Mouse (Mus musculus): ENCODE data around the gene Ciz1. TPM values are rescaled to one million over a fixed set of nuclear protein-coding genes. Genes with fewer than 3 reads are reported as not detected.

Ciz1 gene
- polyA plus RNA-seq, 1 experiment from 2014 or later = 50.7 TPM

- Histone ChIP-seq H3K9ac (ENCODE audit: low read length) (no peak overlapping the region), H3K27me3 (ENCODE audit: control insufficient read depth, insufficient read depth, low read depth, low read length) (no peaks in the 10 kb centered on the region), H3K27ac (ENCODE audit: low read length) (no peak overlapping the region), H3K4me2 (ENCODE audit: low read depth, low read length) (no peak overlapping the region), H3K4me1 (replicated peaks; ENCODE audit: control insufficient read depth, insufficient read depth, low read length) (peaks cover 9% of the 10 kb centered on the region), H3K36me3 (ENCODE audit: control insufficient read depth, insufficient read depth, low read length) (no peaks in the 10 kb centered on the region), H3K9me3 (ENCODE audit: control insufficient read depth, low read length) (no peaks in the 10 kb centered on the region), H3K4me3 (ENCODE audit: low read length) (no peak overlapping the region)
- WGBS = 28% methylated on average over 13 of the region's 13 CpGs
- ATAC-seq (ENCODE audit: low read depth) = no peak
These were observed 23.1 kb upstream of the Ciz1 start for GRCm38 (mm10) chr2:32328911-32329460.

DNA sequence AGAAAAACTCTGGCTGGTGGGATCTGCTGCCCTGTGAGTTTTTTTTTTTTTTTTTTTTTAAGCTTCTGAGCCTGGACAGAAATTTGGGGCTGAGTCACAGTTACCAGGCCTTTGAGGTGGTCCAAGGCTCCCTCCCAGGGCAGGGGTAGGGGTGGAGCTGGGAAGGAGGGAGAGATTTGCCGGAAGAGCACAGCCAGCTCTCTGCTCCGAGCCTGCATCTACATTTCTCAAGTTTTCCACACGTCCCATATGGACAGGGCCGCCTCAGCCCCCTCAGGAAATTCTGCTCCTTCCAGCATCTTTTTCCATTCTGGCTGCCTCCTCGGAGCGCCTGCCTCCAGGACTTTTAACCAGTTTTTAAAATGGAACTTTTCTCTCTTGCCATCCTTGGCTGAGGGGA lies 22.6 kb upstream of the Ciz1 start:
- Histone ChIP-seq H3K4me2 (ENCODE audit: low read depth, low read length) (no peak overlapping the region), H3K27ac (ENCODE audit: low read length) (no peak overlapping the region), H3K27me3 (ENCODE audit: control insufficient read depth, insufficient read depth, low read depth, low read length) (no peaks in the 10 kb centered on the region), H3K36me3 (ENCODE audit: control insufficient read depth, insufficient read depth, low read length) (no peaks in the 10 kb centered on the region), H3K4me3 (ENCODE audit: low read length) (no peak overlapping the region), H3K9me3 (ENCODE audit: control insufficient read depth, low read length) (no peaks in the 10 kb centered on the region), H3K4me1 (replicated peaks; ENCODE audit: control insufficient read depth, insufficient read depth, low read length) (peaks cover 9% of the 10 kb centered on the region), H3K9ac (ENCODE audit: low read length) (no peak overlapping the region)
- no peak for ATAC-seq (ENCODE audit: low read depth)
- 32% methylated on average over 6 of the region's 6 CpGs for WGBS

DNA sequence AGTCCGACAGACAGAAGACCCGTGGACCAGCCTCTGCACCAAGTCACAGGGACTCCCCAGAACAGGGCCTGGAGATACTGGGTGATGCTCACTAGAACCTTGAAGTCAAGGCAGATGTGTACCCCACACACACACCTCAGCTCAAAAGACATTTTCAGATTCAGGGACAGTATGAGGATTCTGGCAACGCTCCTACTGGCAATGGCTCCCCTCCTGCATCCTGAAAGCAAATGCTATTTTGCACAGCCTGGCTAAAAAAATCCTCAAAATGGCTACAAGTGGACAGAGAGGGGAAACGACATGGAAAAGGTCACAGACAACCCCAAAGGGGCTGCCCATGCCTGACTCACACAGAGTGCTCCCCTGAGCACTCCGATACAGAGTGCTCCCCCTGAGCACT lies 20.0 kb upstream of the Ciz1 start:
- H3K4me3 ChIP-seq (ENCODE audit: low read length) = no peak overlapping the region
- no peaks in the 10 kb centered on the region for H3K9me3 ChIP-seq (ENCODE audit: control insufficient read depth, low read length)
- no peak overlapping the region for H3K9ac ChIP-seq (ENCODE audit: low read length)
- H3K4me2 ChIP-seq (ENCODE audit: low read depth, low read length) = no peak overlapping the region
- 82% methylated on average over 5 of the region's 5 CpGs for WGBS
- no peaks in the 10 kb centered on the region for H3K36me3 ChIP-seq (ENCODE audit: control insufficient read depth, insufficient read depth, low read length)
- no peaks in the 10 kb centered on the region for H3K4me1 ChIP-seq (replicated peaks; ENCODE audit: control insufficient read depth, insufficient read depth, low read length)
- no peak for ATAC-seq (ENCODE audit: low read depth)
- no peaks in the 10 kb centered on the region for H3K27me3 ChIP-seq (ENCODE audit: control insufficient read depth, insufficient read depth, low read depth, low read length)
- no peak overlapping the region for H3K27ac ChIP-seq (ENCODE audit: low read length)

GRCm38 (mm10) chr2:32335888-32336287 lies 16.2 kb upstream of the Ciz1 start:
- Histone ChIP-seq H3K4me1 (replicated peaks; ENCODE audit: control insufficient read depth, insufficient read depth, low read length) (no peaks in the 10 kb centered on the region), H3K9me3 (ENCODE audit: control insufficient read depth, low read length) (no peaks in the 10 kb centered on the region), H3K27me3 (ENCODE audit: control insufficient read depth, insufficient read depth, low read depth, low read length) (no peaks in the 10 kb centered on the region), H3K27ac (ENCODE audit: low read length) (no peak overlapping the region), H3K4me2 (ENCODE audit: low read depth, low read length) (no peak overlapping the region), H3K4me3 (ENCODE audit: low read length) (no peak overlapping the region), H3K36me3 (ENCODE audit: control insufficient read depth, insufficient read depth, low read length) (no peaks in the 10 kb centered on the region), H3K9ac (ENCODE audit: low read length) (no peak overlapping the region)
- 58% methylated on average over 15 of the region's 15 CpGs for WGBS
- ATAC-seq (ENCODE audit: low read depth) = no peak

DNA sequence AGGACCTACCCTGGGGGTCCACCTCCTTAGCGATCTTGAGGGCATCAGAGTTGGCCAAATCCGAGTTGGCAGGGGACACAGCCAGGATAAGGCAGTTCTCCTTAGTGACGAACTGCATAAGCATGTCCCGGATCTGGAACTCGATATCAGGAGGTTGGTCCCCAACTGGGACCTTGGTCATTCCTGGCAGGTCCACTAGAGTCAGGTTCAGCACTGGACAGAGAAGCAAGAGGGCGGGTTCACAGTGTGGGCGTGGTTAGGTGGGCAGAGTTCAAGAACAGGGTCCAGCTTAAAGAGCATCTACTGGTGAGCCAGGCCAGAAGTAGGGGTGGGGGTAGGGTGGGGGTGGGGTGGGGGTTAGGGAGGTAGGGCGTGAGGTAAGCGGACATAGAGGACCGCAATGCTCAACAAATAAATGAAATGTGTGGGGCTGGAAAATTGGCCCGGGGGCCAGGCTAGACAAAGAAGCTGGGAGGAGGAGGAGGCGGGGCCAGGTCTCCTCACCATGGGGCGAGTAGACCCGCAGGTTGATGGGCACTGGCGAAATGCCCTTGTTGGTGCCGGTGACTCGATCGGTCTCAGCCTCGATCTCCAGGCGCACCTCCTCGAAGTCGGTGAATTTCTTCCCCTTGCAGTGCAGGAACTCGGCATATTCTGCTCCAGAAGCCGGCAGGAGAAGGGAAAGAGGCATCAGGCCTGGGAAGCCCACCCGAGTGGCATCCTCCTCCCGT lies 12.1 kb upstream of the Ciz1 start:
- no peak overlapping the region for H3K9ac ChIP-seq (ENCODE audit: low read length)

GRCm38 (mm10) chr2:32340836-32341633 lies 11.1 kb upstream of the Ciz1 start:
- Histone ChIP-seq H3K27ac (ENCODE audit: low read length) (no peak overlapping the region), H3K4me1 (replicated peaks; ENCODE audit: control insufficient read depth, insufficient read depth, low read length) (no peaks in the 10 kb centered on the region), H3K9me3 (ENCODE audit: control insufficient read depth, low read length) (no peaks in the 10 kb centered on the region), H3K4me3 (ENCODE audit: low read length) (no peak overlapping the region), H3K9ac (ENCODE audit: low read length) (no peak overlapping the region), H3K4me2 (ENCODE audit: low read depth, low read length) (no peak overlapping the region), H3K27me3 (ENCODE audit: control insufficient read depth, insufficient read depth, low read depth, low read length) (no peaks in the 10 kb centered on the region), H3K36me3 (ENCODE audit: control insufficient read depth, insufficient read depth, low read length) (no peaks in the 10 kb centered on the region)
- no peak for ATAC-seq (ENCODE audit: low read depth)
- WGBS = 74% methylated on average over 13 of the region's 13 CpGs

More for the DNA sequence above, 12.1 kb upstream of the Ciz1 start:
- Histone ChIP-seq H3K27ac (ENCODE audit: low read length) (no peak overlapping the region), H3K4me1 (replicated peaks; ENCODE audit: control insufficient read depth, insufficient read depth, low read length) (no peaks in the 10 kb centered on the region), H3K27me3 (ENCODE audit: control insufficient read depth, insufficient read depth, low read depth, low read length) (no peaks in the 10 kb centered on the region), H3K4me2 (ENCODE audit: low read depth, low read length) (no peak overlapping the region), H3K9me3 (ENCODE audit: control insufficient read depth, low read length) (no peaks in the 10 kb centered on the region), H3K36me3 (ENCODE audit: control insufficient read depth, insufficient read depth, low read length) (no peaks in the 10 kb centered on the region), H3K4me3 (ENCODE audit: low read length) (no peak overlapping the region)
- 48% methylated on average over 26 of the region's 26 CpGs for WGBS
- 0 out of 2 replicates have a peak, but pooled peaks have one; percentile 9 for ATAC-seq (ENCODE audit: low read depth)

DNA sequence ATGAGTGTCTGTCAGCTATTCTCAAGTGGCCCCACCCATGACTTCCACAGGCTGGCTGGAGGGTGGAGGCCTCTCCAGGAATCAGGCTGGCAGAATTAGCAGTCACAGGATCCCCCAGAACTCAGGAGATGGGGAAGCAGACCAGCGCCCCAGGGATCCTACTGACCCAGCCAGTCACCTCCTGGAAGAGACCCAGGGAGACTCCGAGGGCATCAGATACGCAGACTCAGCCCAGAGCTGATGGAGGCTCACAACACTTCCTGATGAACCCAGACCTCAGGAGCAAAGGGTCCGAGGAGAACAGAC lies 10.5 kb upstream of the Ciz1 start:
- no peaks in the 10 kb centered on the region for H3K9me3 ChIP-seq (ENCODE audit: control insufficient read depth, low read length)
- H3K27ac ChIP-seq (ENCODE audit: low read length) = no peak overlapping the region
- H3K4me3 ChIP-seq (ENCODE audit: low read length) = no peak overlapping the region
- no peaks in the 10 kb centered on the region for H3K27me3 ChIP-seq (ENCODE audit: control insufficient read depth, insufficient read depth, low read depth, low read length)
- no peak overlapping the region for H3K4me2 ChIP-seq (ENCODE audit: low read depth, low read length)
- no peaks in the 10 kb centered on the region for H3K36me3 ChIP-seq (ENCODE audit: control insufficient read depth, insufficient read depth, low read length)
- no peak for ATAC-seq (ENCODE audit: low read depth)
- H3K4me1 ChIP-seq (replicated peaks; ENCODE audit: control insufficient read depth, insufficient read depth, low read length) = no peaks in the 10 kb centered on the region
- WGBS = 81% methylated on average over 4 of the region's 4 CpGs
- H3K9ac ChIP-seq (ENCODE audit: low read length) = no peak overlapping the region

GRCm38 (mm10) chr2:32342039-32342438 lies 10.1 kb upstream of the Ciz1 start:
- no peak for ATAC-seq (ENCODE audit: low read depth)

GRCm38 (mm10) chr2:32342539-32343350 lies 9.4 kb upstream of the Ciz1 start:
- no peak overlapping the region for H3K4me2 ChIP-seq (ENCODE audit: low read depth, low read length)
- H3K4me3 ChIP-seq (ENCODE audit: low read length) = no peak overlapping the region
- no peak overlapping the region for H3K9ac ChIP-seq (ENCODE audit: low read length)
- 69% methylated on average over 6 of the region's 6 CpGs for WGBS
- no peaks in the 10 kb centered on the region for H3K27me3 ChIP-seq (ENCODE audit: control insufficient read depth, insufficient read depth, low read depth, low read length)
- H3K36me3 ChIP-seq (ENCODE audit: control insufficient read depth, insufficient read depth, low read length) = no peaks in the 10 kb centered on the region
- no peak overlapping the region for H3K27ac ChIP-seq (ENCODE audit: low read length)
- peak; percentile 42; the same call in 1 of the 2 replicates for ATAC-seq (ENCODE audit: low read depth)
- H3K4me1 ChIP-seq (replicated peaks; ENCODE audit: control insufficient read depth, insufficient read depth, low read length) = no peaks in the 10 kb centered on the region
- no peaks in the 10 kb centered on the region for H3K9me3 ChIP-seq (ENCODE audit: control insufficient read depth, low read length)

More at GRCm38 (mm10) chr2:32342039-32342438, 10.1 kb upstream of the Ciz1 start:
- H3K27ac ChIP-seq (ENCODE audit: low read length) = no peak overlapping the region
- WGBS = 91% methylated on average over 4 of the region's 4 CpGs
- no peak overlapping the region for H3K4me3 ChIP-seq (ENCODE audit: low read length)
- H3K36me3 ChIP-seq (ENCODE audit: control insufficient read depth, insufficient read depth, low read length) = no peaks in the 10 kb centered on the region
- H3K9ac ChIP-seq (ENCODE audit: low read length) = no peak overlapping the region
- no peaks in the 10 kb centered on the region for H3K9me3 ChIP-seq (ENCODE audit: control insufficient read depth, low read length)
- H3K4me1 ChIP-seq (replicated peaks; ENCODE audit: control insufficient read depth, insufficient read depth, low read length) = no peaks in the 10 kb centered on the region
- no peak overlapping the region for H3K4me2 ChIP-seq (ENCODE audit: low read depth, low read length)
- no peaks in the 10 kb centered on the region for H3K27me3 ChIP-seq (ENCODE audit: control insufficient read depth, insufficient read depth, low read depth, low read length)

Data from lung, embryonic 16.5 days (tissue).